Mouse (Mus musculus) left cerebral cortex, adult 11 months (tissue): ENCODE measurements at regions not wholly inside any gene's neighbourhood (a gene's known extent, or its start where the extent isn't known, plus 50 kb on each side); places are given as distances from the start of the nearest gene placed in this dataset.

ENCODE experiments used
- DNase-seq: peaks from one replicate; pipeline ENCODE4 v3.0.0; 2022; ENCODE audit warnings: low spot score

DNA sequence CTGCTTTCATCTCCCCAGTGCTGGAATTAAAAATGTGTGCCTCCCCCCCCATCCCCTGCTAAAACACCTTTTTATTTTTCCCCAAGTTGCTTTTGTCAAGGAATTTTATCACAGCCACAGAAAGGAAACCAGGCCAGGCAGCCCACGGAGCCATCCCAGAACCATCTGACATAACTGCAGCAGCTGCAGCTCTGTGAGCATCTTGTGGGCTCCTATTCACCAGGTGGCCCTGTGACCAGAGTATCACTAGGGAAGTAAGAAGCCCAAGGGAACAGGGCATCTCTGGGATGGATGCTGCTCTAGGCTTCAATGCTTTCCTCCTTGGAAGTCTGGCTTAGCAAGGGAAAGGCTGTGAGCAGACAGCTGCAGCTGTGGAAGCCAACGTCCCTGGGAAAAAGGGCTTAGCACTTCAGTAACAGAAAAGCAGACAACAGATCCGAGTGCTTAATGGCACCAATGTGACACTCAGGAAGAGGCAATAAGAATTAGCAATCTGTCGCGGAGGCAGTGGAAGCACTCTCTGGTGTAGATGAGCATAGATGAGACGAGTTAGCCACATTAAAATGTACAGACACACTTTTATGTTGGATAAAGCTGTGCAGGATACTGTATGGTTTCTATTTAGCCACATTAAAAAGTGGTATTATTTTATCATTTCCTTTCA lies 1183.0 kb downstream of the 4930447A16Rik start:
- no peak for DNase-seq

DNA sequence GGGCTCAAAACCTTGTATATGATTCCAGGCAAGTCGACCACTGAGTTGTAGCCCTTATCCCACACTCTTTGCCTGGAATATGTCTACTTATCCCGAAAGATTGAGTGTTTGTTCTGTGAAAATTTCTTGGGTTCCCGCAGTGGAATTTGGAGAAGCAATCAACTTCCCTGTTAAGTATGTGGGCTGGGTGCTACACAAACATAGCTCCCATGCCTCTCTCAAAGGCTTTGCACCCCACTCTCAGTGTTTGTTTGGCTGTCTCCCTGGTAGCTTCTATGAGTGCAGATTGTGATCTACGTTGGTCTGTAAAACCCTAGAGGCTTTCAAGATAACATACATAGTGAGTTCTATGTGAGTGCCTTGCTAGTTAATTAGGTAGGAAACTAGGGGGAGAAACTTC lies 1184.2 kb downstream of the 4930447A16Rik start:
- DNase-seq: no peak
